Mouse (Mus musculus): Measurements from ENCODE around the gene Med31. TPM values are rescaled to one million over a fixed set of nuclear protein-coding genes. Genes with fewer than 3 reads are reported as not detected.

The Med31 gene
- polyA plus RNA-seq, 1 experiment from 2014 or later, result 45.6 TPM

DNA sequence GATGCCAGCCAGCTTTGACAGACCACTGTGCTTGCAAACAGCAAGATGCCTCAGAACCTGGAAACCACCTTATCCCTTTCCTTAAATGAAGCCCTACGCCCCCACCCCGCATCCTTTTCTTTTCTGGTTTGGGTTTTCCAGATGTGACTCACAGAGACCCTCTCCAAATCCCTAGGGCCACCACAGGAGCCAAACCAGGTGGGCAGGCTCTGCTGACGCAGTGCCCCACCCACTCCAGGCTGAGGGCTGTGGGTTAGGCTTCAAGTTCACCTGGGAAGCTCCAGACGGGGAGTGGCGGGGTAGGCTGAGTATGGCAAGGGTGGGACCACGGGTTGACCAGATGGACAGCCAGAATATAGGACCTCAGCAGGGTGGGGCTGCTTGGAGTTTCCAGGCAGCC, 11.5 kb upstream of the Med31 start:
- no peaks in the 10 kb centered on the region for H3K36me3 ChIP-seq (ENCODE audit: control insufficient read depth, insufficient read depth, low read length)
- no peaks in the 10 kb centered on the region for H3K27me3 ChIP-seq (ENCODE audit: control insufficient read depth, insufficient read depth, low read length)
- H3K27ac ChIP-seq (ENCODE audit: low read depth, low read length), result no peak overlapping the region
- WGBS, result 90% methylated on average over 6 of the region's 6 CpGs
- H3K9ac ChIP-seq (ENCODE audit: low read depth, low read length), result no peak overlapping the region
- H3K4me1 ChIP-seq (ENCODE audit: control insufficient read depth, insufficient read depth, low read length), result no peaks in the 10 kb centered on the region
- H3K4me3 ChIP-seq (ENCODE audit: low read length), result no peak overlapping the region
- H3K4me2 ChIP-seq (replicated peaks; ENCODE audit: low read depth, low read length), result no peak overlapping the region
- no peaks in the 10 kb centered on the region for H3K9me3 ChIP-seq (ENCODE audit: control insufficient read depth, low read length)
- ATAC-seq (ENCODE audit: low FRiP score, low TSS enrichment), result no peak

DNA sequence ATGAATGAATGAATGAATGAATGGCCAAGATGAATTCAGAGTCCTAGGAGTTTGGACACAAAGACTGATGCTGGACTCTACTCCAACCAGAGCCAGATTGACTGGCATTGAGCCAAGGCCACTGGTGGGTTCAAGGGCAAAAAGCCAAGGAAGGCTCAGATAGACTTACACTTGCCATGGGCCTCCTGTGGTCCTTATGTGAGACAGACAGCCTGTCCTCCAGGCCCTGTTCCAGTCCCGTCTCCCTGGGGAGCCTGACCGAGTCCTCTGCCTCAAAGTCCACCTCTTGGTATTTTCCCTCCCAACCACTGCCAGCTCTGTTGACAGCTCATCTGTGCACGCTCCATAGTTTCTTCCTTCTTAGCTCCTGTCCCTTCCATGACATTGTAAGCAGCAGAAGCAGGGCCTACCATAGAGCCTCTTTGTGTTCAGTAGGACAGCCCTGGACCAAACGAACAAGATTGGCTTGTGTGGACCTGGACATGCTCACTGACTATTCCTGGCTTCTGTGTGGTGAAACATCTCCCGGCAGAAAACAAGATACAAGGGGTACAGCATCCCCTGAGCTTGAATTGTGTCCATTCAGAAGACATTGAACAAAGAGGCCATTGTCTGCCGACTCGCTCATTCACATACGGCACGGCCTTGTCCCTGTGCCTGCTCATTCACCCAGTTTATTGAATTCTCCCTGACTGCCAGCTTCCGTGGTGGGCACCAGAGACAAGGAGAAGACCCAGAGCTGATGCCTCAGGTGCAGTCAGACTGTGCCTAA, 10.8 kb upstream of the Med31 start:
- Histone ChIP-seq H3K9ac (ENCODE audit: low read depth, low read length) (no peak overlapping the region), H3K27me3 (ENCODE audit: control insufficient read depth, insufficient read depth, low read length) (no peaks in the 10 kb centered on the region), H3K36me3 (ENCODE audit: control insufficient read depth, insufficient read depth, low read length) (no peaks in the 10 kb centered on the region), H3K4me3 (ENCODE audit: low read length) (no peak overlapping the region), H3K27ac (ENCODE audit: low read depth, low read length) (no peak overlapping the region), H3K4me2 (replicated peaks; ENCODE audit: low read depth, low read length) (no peak overlapping the region), H3K4me1 (ENCODE audit: control insufficient read depth, insufficient read depth, low read length) (no peaks in the 10 kb centered on the region), H3K9me3 (ENCODE audit: control insufficient read depth, low read length) (no peaks in the 10 kb centered on the region)
- 84% methylated on average over 10 of the region's 10 CpGs for WGBS
- no peak for ATAC-seq (ENCODE audit: low FRiP score, low TSS enrichment)

DNA sequence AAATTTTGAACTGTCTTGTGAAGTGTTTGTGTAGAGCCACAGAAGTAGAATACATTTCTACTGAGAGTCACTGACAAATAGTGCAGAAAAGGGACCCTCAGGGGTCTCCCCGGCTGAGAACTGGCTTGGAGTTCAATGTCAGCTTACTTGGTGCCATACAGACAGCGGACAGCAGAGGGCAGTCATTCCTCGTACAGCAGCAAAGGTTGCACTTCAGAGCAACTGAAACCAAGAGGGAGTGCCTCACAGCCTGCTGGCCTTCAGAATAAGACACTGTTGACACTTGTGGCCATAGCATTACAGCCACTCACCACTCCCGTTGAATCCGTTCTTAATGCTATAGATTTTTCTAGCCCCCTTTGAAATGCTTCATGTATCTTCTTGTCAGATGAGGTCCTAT, 9.5 kb upstream of the Med31 start:
- ATAC-seq (ENCODE audit: low FRiP score, low TSS enrichment), result peak; percentile 76; the same call in 1 of the 2 replicates
- Histone ChIP-seq H3K4me2 (replicated peaks; ENCODE audit: low read depth, low read length) (no peak overlapping the region), H3K4me1 (ENCODE audit: control insufficient read depth, insufficient read depth, low read length) (no peaks in the 10 kb centered on the region), H3K9ac (ENCODE audit: low read depth, low read length) (no peak overlapping the region), H3K9me3 (ENCODE audit: control insufficient read depth, low read length) (no peaks in the 10 kb centered on the region), H3K4me3 (ENCODE audit: low read length) (no peak overlapping the region), H3K27me3 (ENCODE audit: control insufficient read depth, insufficient read depth, low read length) (no peaks in the 10 kb centered on the region), H3K36me3 (ENCODE audit: control insufficient read depth, insufficient read depth, low read length) (no peaks in the 10 kb centered on the region), H3K27ac (ENCODE audit: low read depth, low read length) (no peak overlapping the region)
- 15% methylated on average over 5 of the region's 5 CpGs for WGBS

DNA sequence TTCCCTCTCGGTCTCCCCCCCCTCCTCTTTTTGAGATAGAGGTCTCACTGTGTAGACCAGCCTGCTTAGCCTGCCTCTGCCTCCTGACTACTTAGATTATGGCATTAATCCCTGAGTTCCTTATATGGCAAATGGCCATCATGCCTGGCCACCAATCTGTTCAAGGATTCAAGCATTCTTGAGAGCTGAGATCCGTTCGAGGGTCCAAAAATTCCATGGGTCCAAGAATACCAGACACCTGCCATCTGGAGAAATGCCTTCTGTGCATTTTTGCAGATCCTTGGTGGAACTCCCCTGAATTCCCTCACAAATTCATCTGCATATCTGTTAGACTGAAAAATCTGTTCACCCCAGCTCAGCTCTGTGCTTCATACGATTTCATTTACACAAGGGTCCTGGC, 8.0 kb upstream of the Med31 start:
- WGBS, result 80% methylated on average over 4 of the region's 4 CpGs
- no peaks in the 10 kb centered on the region for H3K4me1 ChIP-seq (ENCODE audit: control insufficient read depth, insufficient read depth, low read length)
- H3K27ac ChIP-seq (ENCODE audit: low read depth, low read length), result no peak overlapping the region
- H3K9ac ChIP-seq (ENCODE audit: low read depth, low read length), result no peak overlapping the region
- no peak for ATAC-seq (ENCODE audit: low FRiP score, low TSS enrichment)
- no peaks in the 10 kb centered on the region for H3K9me3 ChIP-seq (ENCODE audit: control insufficient read depth, low read length)
- H3K36me3 ChIP-seq (ENCODE audit: control insufficient read depth, insufficient read depth, low read length), result no peaks in the 10 kb centered on the region
- H3K27me3 ChIP-seq (ENCODE audit: control insufficient read depth, insufficient read depth, low read length), result no peaks in the 10 kb centered on the region
- H3K4me2 ChIP-seq (replicated peaks; ENCODE audit: low read depth, low read length), result no peak overlapping the region
- no peak overlapping the region for H3K4me3 ChIP-seq (ENCODE audit: low read length)

DNA sequence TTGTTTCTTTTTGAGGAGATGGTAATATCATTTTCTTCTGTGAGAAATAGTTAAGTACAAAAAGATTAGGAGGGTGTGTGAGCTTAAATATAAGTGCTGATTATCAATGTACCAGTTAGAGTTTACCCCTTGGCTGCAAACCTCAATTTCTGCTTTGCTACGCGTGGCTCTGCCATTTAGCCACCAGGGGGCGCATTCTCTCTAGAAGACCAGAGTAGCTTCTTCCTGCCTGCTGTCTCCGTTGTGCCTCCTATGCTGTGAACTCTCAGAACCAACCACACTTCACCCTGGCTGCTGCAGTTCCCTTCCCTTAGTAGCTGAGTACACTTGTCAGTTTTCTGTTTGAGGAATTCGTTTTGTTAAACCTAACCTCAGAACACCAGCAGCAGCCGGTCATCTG, 5.9 kb upstream of the Med31 start:
- Histone ChIP-seq H3K9me3 (ENCODE audit: control insufficient read depth, low read length) (no peaks in the 10 kb centered on the region), H3K4me3 (ENCODE audit: low read length) (no peak overlapping the region), H3K27ac (ENCODE audit: low read depth, low read length) (no peak overlapping the region), H3K27me3 (ENCODE audit: control insufficient read depth, insufficient read depth, low read length) (no peaks in the 10 kb centered on the region), H3K4me2 (replicated peaks; ENCODE audit: low read depth, low read length) (no peak overlapping the region), H3K36me3 (ENCODE audit: control insufficient read depth, insufficient read depth, low read length) (no peaks in the 10 kb centered on the region), H3K4me1 (ENCODE audit: control insufficient read depth, insufficient read depth, low read length) (no peaks in the 10 kb centered on the region), H3K9ac (ENCODE audit: low read depth, low read length) (no peak overlapping the region)
- 0 out of 2 replicates have a peak, but pooled peaks have one; percentile 61 for ATAC-seq (ENCODE audit: low FRiP score, low TSS enrichment)
- 17% methylated on average over 6 of the region's 6 CpGs for WGBS

DNA sequence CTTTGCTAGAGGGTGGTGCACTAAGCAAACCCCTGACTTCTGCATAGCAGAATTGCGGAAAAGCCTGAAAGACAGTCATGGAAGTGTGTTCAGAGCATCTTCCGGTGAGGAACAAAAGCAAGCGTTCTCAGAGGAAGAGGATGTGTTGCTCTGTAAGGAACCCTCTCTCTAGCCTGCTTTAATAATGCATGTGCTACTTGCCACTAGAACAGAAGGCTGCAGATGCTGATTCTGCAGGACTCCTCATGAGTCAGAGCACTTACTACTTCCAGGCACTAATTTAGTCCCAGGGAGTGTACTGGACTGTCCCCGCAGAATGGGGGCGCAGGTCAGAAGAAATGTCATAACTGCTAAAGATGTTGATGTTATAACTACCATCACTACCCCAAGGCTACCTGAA, 1.7 kb upstream of the Med31 start:
- Histone ChIP-seq H3K4me3 (ENCODE audit: low read length) (no peak overlapping the region), H3K4me2 (replicated peaks; ENCODE audit: low read depth, low read length) (no peak overlapping the region), H3K27me3 (ENCODE audit: control insufficient read depth, insufficient read depth, low read length) (no peaks in the 10 kb centered on the region), H3K9me3 (ENCODE audit: control insufficient read depth, low read length) (no peaks in the 10 kb centered on the region), H3K27ac (ENCODE audit: low read depth, low read length) (no peak overlapping the region), H3K4me1 (ENCODE audit: control insufficient read depth, insufficient read depth, low read length) (no peaks in the 10 kb centered on the region), H3K36me3 (ENCODE audit: control insufficient read depth, insufficient read depth, low read length) (peaks cover 10% of the 10 kb centered on the region), H3K9ac (ENCODE audit: low read depth, low read length) (no peak overlapping the region)
- WGBS, result 81% methylated on average over 5 of the region's 5 CpGs
- ATAC-seq (ENCODE audit: low FRiP score, low TSS enrichment), result no peak

DNA sequence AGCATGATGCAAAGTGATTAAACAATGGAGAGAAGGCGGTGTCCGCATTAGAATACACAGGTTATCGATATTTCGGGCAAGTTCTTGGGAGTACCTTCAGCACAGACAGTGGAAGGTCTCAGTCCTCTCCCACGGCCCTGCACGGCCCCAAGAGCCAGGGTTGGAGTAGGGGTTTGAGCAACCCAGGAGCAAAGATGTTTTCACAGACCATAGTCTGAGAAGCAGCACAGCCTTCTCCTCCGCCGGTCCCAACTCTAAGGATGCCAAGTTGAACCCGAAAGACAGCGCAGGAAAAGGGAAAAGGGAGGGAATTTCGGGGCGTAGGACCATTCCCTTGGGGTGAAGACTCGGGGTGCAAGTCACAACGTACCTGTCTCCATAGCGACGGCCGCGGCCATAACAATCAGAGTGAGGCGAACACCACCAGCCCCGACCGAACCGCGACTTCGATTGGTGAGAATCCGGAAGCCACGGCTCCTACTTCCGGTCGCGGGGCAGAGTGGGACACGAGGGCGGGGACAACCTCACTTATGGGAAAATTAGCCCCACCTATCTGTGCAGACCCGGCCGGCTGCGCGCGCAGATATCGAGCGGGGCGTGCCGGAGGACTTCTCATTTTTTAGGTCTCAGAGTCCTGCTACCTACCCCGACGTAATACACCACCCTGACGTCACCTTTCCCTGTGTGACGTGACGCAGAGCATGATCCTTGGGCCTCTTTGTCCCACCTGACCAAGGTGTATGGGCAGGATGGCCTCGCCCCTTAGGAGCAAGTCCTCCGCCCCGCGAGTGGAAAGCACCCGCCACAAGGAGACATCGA, 592 bp downstream of the Med31 start:
- Histone ChIP-seq H3K9ac (ENCODE audit: low read depth, low read length) (peak overlapping the region; percentile 86), H3K36me3 (ENCODE audit: control insufficient read depth, insufficient read depth, low read length) (peaks cover 33% of the 10 kb centered on the region), H3K27me3 (ENCODE audit: control insufficient read depth, insufficient read depth, low read length) (no peaks in the 10 kb centered on the region), H3K4me3 (ENCODE audit: low read length) (peak overlapping the region; percentile 92), H3K4me2 (replicated peaks; ENCODE audit: low read depth, low read length) (peak overlapping the region; percentile 93), H3K9me3 (ENCODE audit: control insufficient read depth, low read length) (no peaks in the 10 kb centered on the region), H3K4me1 (ENCODE audit: control insufficient read depth, insufficient read depth, low read length) (no peaks in the 10 kb centered on the region), H3K27ac (ENCODE audit: low read depth, low read length) (peak overlapping the region; percentile 55; the same call in 1 of the 2 replicates)
- peak; percentile 95 for ATAC-seq (ENCODE audit: low FRiP score, low TSS enrichment)
- 1% methylated on average over 51 of the region's 51 CpGs for WGBS

DNA sequence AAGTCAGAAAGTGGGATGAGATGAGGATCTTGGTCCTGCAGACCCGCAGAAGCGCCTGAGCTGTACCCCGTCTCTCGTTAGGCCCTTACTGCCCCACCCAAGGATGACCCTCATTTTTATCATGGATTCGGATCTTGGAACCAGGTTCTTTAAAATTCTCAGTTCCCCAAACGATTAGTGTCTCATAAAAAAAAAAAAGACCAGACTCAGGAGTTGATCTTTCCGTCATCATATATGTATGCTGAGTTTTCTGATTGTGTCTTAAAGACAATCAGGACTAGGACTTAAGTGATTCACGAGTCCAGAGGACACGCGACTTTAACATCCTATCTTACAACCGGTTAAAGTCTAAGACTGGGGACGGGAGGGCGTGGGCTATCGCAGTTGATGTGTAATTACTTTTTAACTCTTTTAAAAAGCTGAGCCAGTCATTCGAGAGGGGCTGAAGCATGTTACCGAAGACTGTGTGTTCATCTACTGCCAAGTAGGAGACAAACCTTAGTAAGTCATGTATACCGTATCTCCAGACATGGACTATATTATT, 7.5 kb downstream of the Med31 start:
- H3K9me3 ChIP-seq (ENCODE audit: control insufficient read depth, low read length), result no peaks in the 10 kb centered on the region
- peak overlapping the region; percentile 76 for H3K4me2 ChIP-seq (replicated peaks; ENCODE audit: low read depth, low read length)
- peak overlapping the region; percentile 75 for H3K9ac ChIP-seq (ENCODE audit: low read depth, low read length)
- H3K27me3 ChIP-seq (ENCODE audit: control insufficient read depth, insufficient read depth, low read length), result no peaks in the 10 kb centered on the region
- WGBS, result 13% methylated on average over 17 of the region's 17 CpGs
- peaks cover 35% of the 10 kb centered on the region for H3K36me3 ChIP-seq (ENCODE audit: control insufficient read depth, insufficient read depth, low read length)
- no peak for ATAC-seq (ENCODE audit: low FRiP score, low TSS enrichment)
- H3K4me3 ChIP-seq (ENCODE audit: low read length), result peak overlapping the region; percentile 84
- H3K27ac ChIP-seq (ENCODE audit: low read depth, low read length), result peak overlapping the region; percentile 77; the same call in 1 of the 2 replicates
- peaks cover 14% of the 10 kb centered on the region for H3K4me1 ChIP-seq (ENCODE audit: control insufficient read depth, insufficient read depth, low read length)

All from kidney, embryonic 14.5 days (tissue).